Mouse (Mus musculus) granulocyte monocyte progenitor cell, adult 5-6 weeks (primary cell): ENCODE measurements around the gene Elp5. TPM values are rescaled to one million over a fixed set of nuclear protein-coding genes. Genes with fewer than 3 reads are reported as not detected.

ENCODE experiments used
- ATAC-seq: replicated peaks from 2 replicates; pipeline ENCODE4 v1.8.0; 2016; ENCODE audit warnings: mild to moderate bottlenecking, moderate TSS enrichment, inconsistent platforms; ENCODE audit not compliant: poor library complexity, severe bottlenecking
- total RNA-seq, 2 experiments: library from RNA; stranded (forward) in 1 of 2; stranded (reverse) in 1 of 2; fragments of 200-712, 200-1000 nt in 1 of 2; fragments of >200 nt in 1 of 2; fragmentation: Nextera tagmentation in 1 of 2; gene quantifications; 2 replicates each; pipeline ENCODE4 v1.2.3; 2014 to 2017

Elp5 gene
- total RNA-seq (2014; fragmentation: Nextera tagmentation) (59.4 and 70.0 TPM in 2 replicates), total RNA-seq (2017) (58.2 and 77.5 TPM in 2 replicates)

- no peak for ATAC-seq
Observed at GRCm38 (mm10) chr11:69982225-69982624, at the start of gene Elp5. TSS of gene Elp5 (minus strand) at chr11:69982517.

GRCm38 (mm10) chr11:70031321-70031670 is 49.0 kb upstream of the Elp5 start:
- ATAC-seq = no peak

GRCm38 (mm10) chr11:70030651-70031320 is 48.5 kb upstream of the Elp5 start:
- ATAC-seq = no peak

DNA sequence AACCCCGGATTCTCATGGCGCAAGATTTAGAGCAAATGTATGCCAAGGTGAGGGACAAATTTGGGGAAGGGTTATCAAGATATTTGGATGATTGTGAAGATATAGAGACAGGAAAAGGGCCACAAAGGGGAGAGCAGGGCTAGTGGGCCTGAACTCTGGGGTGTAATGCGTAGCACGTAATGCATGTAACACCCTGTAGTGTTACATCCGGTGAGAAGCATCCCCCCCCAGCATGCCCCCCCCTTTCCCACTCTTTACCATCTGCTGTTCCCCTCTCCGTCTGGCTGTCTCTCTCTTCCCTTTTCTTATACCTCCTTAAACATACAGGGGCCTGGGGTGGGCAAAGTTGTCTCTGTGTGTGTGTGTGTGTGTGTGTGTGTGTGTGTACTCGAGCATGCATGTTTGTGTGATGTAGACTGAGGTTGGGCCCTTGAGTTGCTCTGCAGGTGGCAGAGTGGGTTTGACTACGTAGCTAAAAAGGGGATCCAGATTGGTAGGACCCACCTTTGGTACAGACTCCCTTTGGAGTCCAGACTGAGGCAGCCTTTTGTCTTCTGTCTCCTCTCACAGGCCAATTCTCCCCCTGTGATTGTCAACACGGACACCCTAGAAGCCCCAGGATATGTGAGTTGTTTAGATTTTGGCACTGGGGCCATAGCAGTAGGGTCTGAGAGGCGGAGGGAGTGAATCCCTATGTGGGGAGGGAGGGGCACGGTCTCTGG is 47.7 kb upstream of the Elp5 start:
- ATAC-seq = peak; percentile 25; the same call in 1 of the 2 replicates

DNA sequence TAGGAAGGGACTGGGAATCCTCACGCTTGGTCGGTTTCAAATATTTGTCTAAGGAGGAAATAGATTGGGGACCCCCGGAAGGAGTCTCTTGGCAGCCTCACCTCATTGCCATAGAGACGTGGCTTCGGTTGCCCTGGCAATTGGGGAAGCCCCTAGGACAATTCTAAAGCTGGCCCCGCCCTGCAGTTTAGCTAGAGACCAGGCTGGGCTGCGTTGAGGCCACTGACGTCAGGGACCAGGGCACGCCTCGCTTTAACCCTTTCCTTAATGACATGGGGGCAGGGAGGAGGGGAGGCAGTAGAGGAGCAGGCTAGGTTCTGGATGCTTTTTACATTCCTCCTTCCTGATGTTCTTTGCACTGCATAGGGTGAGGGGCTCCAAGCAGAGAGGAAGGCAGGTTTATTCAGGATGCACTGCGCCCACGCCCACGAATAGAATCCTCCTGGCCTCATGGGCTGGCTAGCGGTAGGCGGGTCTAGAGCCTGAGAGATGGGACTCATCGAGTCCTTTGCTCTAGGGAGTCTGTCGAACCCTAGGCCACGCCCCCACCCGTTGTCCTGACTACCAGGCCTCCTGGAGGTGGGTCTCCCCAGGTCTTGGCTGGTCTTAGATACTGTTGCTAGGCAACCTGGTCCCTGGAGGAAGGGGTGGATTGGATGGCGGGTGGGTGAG is 46.9 kb upstream of the Elp5 start:
- peak; percentile 69 for ATAC-seq

- ATAC-seq = no peak
Observed at GRCm38 (mm10) chr11:70028401-70029129, 46.2 kb upstream of the Elp5 start.

- no peak for ATAC-seq
Observed at GRCm38 (mm10) chr11:70027397-70027796, 45.1 kb upstream of the Elp5 start.

DNA sequence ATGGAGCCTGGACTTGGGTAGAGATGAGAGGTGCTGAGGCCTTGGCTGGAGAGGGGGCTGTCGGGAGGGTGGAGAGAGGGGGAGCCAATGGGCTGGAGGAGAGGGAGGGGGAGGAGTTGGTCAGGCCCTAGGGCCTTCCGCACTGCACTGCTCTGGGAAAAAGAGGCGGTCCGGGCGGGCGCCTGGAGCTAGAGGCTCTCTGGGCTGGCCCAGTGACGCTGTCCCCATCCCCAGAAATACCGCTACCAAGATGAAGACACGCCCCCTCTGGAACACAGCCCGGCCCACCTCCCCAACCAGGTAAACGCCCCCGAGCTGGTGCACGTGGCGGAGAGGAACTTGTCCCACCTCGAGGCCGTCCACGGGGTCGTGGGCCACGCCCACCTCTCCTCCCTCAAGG is 44.4 kb upstream of the Elp5 start:
- no peak for ATAC-seq

DNA sequence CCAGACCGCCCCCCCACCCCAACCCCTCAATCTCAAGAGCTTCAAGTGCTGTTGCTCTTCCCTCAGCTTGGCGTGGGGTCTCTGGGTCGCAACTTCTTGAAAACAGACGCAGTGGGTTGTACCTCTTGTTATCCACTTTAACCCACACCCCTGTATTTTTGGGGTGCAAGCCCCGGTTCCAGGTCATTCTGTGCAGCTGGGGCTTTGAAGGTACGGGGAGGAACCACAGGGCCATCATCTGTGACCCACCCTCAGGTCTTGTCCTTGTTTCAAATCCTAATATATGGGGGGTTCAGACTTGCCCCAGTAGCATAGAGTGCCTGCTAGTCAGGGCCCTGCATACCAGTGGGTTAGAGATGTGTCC is 41.8 kb upstream of the Elp5 start:
- no peak for ATAC-seq

GRCm38 (mm10) chr11:70023481-70024150 is 41.3 kb upstream of the Elp5 start:
- ATAC-seq = no peak

GRCm38 (mm10) chr11:70021264-70022132 is 39.2 kb upstream of the Elp5 start:
- ATAC-seq = peak; percentile 82

GRCm38 (mm10) chr11:70020731-70021263 is 38.5 kb upstream of the Elp5 start:
- ATAC-seq = peak; percentile 72

DNA sequence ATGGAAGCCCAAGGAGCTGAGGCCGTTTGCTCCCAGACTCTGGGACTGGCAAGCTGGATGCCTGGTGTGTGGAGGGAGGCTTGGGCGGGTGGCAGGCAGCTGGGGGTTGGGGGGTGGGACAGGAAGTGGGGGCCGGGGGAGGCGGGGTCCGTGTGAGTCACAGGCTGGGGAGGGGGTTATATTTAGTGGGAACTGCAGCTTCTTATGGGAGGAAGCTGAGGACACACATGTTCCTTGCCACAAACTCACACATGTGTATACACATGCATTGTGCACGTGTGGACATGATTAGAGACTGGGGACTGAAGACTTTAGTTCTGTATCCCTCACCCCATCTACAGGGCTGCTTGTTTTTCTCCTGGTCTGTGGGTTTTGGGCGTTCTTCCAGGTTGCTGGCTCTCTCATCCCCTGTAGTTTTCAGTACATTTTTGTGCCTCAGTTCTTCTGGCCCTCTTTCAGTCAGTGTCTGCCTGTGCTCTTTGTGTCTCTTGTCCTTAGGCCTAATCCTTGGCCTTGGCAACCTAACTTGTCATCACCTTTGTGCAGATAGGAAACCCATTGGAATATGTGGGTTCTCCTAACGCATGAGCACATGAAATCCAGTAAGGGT is 37.8 kb upstream of the Elp5 start:
- ATAC-seq = no peak

- no peak for ATAC-seq
Observed at GRCm38 (mm10) chr11:70019495-70020021, 37.2 kb upstream of the Elp5 start.

DNA sequence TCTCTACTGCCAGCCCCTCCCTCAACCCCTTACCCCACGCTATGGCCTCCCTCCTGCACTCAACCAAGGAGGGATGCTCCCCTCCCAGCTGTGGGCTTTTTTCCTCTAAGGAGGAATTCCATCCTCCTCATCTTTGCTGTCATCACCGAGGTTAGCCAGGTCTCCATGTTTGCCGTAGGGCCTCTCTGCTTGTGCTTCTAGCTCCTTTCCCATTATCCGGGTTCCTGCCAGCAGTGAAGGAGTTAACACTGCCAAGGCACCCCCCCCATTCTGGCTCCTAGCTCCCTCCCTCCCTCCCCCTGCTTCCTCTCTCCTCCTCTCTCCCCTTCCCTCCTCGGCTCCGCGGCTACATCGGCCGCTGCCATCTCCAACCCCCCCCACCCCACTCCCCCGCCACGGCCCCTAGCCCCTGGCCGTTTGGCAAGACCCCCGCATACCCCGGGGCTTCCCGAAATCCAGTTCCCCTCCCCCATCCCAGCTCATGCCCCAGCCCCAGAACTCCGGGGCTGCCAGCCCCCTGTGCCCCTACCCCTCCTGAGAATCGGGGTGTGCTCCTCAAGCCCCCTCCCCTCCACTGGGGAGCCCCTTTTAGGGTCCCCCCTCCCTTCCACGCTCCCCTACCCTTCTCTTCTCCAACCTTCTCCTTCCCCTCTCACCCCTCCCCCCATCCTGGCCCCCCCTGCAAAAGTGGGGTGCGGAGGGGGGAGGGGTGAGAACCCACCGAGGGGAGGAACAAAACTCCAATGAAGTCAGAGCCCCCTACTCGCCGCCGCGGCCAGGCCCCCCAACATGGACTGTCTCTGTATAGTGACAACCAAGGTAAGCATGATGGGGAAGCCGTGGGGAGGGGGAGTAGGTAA is 36.0 kb upstream of the Elp5 start:
- no peak for ATAC-seq

DNA sequence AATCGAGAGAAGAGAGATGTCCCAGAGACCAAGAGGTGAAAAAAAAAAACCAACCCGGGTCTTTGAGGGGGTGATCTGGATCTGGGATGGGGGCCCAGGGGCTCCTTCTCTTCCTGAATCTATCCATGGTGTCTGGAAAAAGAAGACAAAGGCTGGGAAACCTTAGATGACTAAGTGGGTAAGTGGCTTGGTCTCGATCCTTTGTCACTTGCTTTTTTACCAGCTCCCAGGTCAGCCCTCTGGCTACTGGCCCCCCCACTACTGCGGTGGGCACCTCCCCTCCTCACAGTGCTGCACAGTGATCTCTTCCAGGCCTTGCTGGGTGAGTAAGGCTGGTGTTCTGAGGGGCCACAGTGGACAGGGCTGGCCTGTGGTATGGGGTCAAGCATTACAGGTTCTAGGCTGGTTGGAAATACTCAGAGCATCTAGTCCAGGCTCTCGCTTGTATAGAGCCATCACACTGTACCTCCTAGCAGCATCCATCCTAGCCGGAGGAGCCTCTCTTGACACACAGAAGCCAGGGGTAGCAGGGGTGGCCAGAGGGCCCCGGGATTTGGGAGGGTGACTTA is 35.0 kb upstream of the Elp5 start:
- ATAC-seq = no peak

- ATAC-seq = no peak
Observed at GRCm38 (mm10) chr11:70016669-70017068, 34.4 kb upstream of the Elp5 start, which contains the start of gene Dlg4. TSS of gene Dlg4 (plus strand) at chr11:70016942.
